Mouse (Mus musculus) limb, embryonic 15.5 days (tissue): ENCODE data around the gene Kat2a. TPM values are rescaled to one million over a fixed set of nuclear protein-coding genes. Genes with fewer than 3 reads are reported as not detected.

Source experiments
- ATAC-seq: fragments of 200-750 bp; cut with Nextera tagmentation; 2 replicates; pipeline ENCODE4 v1.8.0; 2017; ENCODE audit warnings: low read depth, moderate TSS enrichment; ENCODE audit not compliant: insufficient number of reproducible peaks, low FRiP score, low TSS enrichment
- H3K27ac ChIP-seq: fragments of 300-500 bp; sonication (generic); 2 replicates; pipeline ENCODE4 v1.5.1; 2015; ENCODE audit warnings: moderate library complexity, mild to moderate bottlenecking, inconsistent platforms
- H3K27me3 ChIP-seq: fragments of 300-500 bp; sonication (generic); 2 replicates; pipeline ENCODE4 v1.6.1; 2015; ENCODE audit warnings: inconsistent platforms
- H3K36me3 ChIP-seq: fragments of 300-500 bp; sonication (generic); 2 replicates; pipeline ENCODE4 v1.6.1; 2015; ENCODE audit warnings: inconsistent platforms
- H3K4me1 ChIP-seq: fragments of 300-500 bp; sonication (generic); 2 replicates; pipeline ENCODE4 v1.6.1; 2015; ENCODE audit warnings: inconsistent platforms
- H3K4me2 ChIP-seq: fragments of 300-500 bp; sonication (generic); 2 replicates; pipeline ENCODE4 v1.6.1; 2015; ENCODE audit warnings: mild to moderate bottlenecking, inconsistent platforms
- H3K4me3 ChIP-seq: fragments of 300-500 bp; sonication (generic); 2 replicates; pipeline ENCODE4 v1.5.1; 2015; ENCODE audit warnings: mild to moderate bottlenecking, inconsistent platforms
- H3K9ac ChIP-seq: fragments of 300-500 bp; sonication (generic); 2 replicates; pipeline ENCODE4 v1.6.1; 2015; ENCODE audit warnings: inconsistent platforms
- H3K9me3 ChIP-seq: fragments of 300-500 bp; sonication (generic); 2 replicates; pipeline ENCODE4 v1.6.1; 2016; ENCODE audit warnings: inconsistent platforms
- WGBS: fragments of 180-500 bp; shearing (Covaris S2); methylation state at CpG from one replicate; pipeline ENCODE4 v1.1.7; 2015; 5-methylcytosine and 5-hydroxymethylcytosine counted together
- polyA plus RNA-seq: library from polyadenylated mRNA; unstranded; fragments of >200 nt; fragmentation: Nextera tagmentation; extraction: Ambion mirVana; gene quantifications from 2 replicates; pipeline ENCODE4 v1.2.1, GENCODE M21; 2015

Kat2a gene
- polyA plus RNA-seq, 1 experiment from 2014 or later, result 48.2 TPM

DNA sequence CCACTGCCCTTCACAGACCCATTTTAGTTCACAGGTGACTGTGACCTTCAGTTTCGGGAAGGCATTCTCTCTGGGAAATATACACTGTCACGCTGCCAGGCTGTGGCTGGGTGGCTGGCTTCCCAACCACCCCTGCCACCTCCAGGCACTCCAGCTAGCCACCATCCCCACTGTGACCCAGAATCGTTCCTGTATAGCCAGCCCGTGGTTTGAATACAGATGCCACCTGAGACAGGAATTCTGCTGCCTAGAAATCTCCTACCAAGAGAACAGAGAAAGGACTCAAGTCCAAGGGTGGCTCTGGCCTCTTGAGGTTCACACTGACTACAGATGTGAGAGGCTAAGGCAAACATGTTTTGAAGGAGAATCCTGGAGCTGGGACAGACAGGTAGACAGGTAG, 6.6 kb upstream of the Kat2a start:
- ATAC-seq, result no peak
- Histone ChIP-seq H3K4me2 (no peak overlapping the region), H3K27ac (no peak overlapping the region), H3K4me1 (peaks cover 38% of the 10 kb centered on the region), H3K9ac (no peak overlapping the region), H3K4me3 (no peak overlapping the region), H3K27me3 (no peaks in the 10 kb centered on the region), H3K36me3 (peaks cover 52% of the 10 kb centered on the region), H3K9me3 (no peaks in the 10 kb centered on the region)
- WGBS, result 88% methylated on average over 4 of the region's 4 CpGs

DNA sequence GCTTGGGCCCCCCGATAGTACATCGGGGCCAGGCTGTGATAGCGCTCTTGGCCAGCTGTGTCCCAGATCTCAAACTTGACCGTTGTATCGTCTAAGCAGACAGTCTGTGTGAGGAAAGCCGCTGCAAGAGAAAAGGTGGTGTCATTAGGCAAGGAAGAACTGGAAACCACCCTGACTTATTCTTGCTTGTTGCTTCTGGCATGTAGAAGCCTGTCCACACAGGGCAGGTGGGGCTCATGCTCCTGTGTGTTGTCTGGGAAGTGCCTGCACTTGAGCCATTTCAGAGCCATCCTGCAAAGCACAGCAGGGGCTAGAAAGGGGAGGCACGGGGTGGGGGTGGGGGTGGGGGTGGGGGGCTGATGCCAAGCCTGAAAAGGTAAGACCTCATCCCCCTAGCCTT, 6.2 kb upstream of the Kat2a start:
- Histone ChIP-seq H3K36me3 (peaks cover 52% of the 10 kb centered on the region), H3K4me3 (no peak overlapping the region), H3K4me2 (no peak overlapping the region), H3K27me3 (no peaks in the 10 kb centered on the region), H3K4me1 (peaks cover 42% of the 10 kb centered on the region), H3K9me3 (no peaks in the 10 kb centered on the region), H3K27ac (no peak overlapping the region), H3K9ac (no peak overlapping the region)
- 81% methylated on average over 7 of the region's 7 CpGs for WGBS
- ATAC-seq, result no peak

- peaks cover 52% of the 10 kb centered on the region for H3K36me3 ChIP-seq
Measured at GRCm38 (mm10) chr11:100716649-100717048, 4.4 kb upstream of the Kat2a start.

DNA sequence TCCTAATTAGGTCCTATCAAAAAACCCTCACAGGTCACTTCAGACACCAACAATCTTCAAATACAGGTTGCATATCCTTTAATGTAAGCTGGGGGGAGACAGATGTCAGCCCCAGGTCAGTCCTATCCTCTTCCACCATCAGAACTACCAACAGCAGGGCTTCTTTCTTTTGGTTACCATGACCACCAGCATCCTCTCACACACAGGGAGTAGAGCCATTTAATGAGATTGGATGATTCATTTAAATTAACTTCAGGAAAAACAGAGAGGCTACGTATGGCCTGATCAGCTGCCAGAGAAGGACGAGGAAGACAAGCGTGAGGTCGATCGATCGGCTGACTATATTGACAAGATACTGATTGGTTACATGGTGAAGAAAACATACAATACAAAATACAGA, 2.7 kb upstream of the Kat2a start:
- Histone ChIP-seq H3K4me1 (peaks cover 38% of the 10 kb centered on the region), H3K4me2 (no peak overlapping the region), H3K27ac (no peak overlapping the region), H3K9me3 (no peaks in the 10 kb centered on the region), H3K36me3 (peaks cover 56% of the 10 kb centered on the region), H3K4me3 (no peak overlapping the region), H3K9ac (no peak overlapping the region), H3K27me3 (no peaks in the 10 kb centered on the region)
- no peak for ATAC-seq
- WGBS, result 88% methylated on average over 6 of the region's 6 CpGs

More at GRCm38 (mm10) chr11:100716649-100717048, 4.4 kb upstream of the Kat2a start:
- ATAC-seq, result no peak
- H3K27me3 ChIP-seq, result no peaks in the 10 kb centered on the region
- H3K4me3 ChIP-seq, result no peak overlapping the region
- no peak overlapping the region for H3K27ac ChIP-seq
- H3K4me2 ChIP-seq, result no peak overlapping the region
- H3K9me3 ChIP-seq, result no peaks in the 10 kb centered on the region
- peaks cover 44% of the 10 kb centered on the region for H3K4me1 ChIP-seq
- H3K9ac ChIP-seq, result no peak overlapping the region
- WGBS, result 86% methylated on average over 3 of the region's 3 CpGs

DNA sequence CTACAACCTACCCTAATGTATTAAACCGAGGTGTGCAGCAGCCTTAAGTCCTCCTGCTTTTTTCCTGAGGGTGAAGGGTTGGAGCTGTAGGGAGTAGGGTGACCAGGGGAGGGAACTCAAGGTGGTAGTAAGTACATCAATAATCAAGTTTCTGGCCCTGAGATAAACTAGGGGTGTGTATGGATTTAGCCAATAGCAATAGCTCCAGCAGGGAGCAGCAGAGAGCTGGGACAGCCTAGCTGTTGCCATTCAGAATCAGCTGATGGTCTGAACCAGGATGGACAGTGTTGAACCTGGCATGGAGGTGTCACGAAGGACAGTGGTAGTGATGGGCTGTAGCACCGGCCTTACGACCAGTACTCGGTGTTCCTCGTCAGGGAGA, 2.3 kb upstream of the Kat2a start:
- Histone ChIP-seq H3K4me1 (peaks cover 34% of the 10 kb centered on the region), H3K4me3 (no peak overlapping the region), H3K27me3 (no peaks in the 10 kb centered on the region), H3K4me2 (peak overlapping the region; percentile 54; the same call in 1 of the 2 replicates), H3K9ac (peak overlapping the region; percentile 7; the same call in 1 of the 2 replicates), H3K9me3 (no peaks in the 10 kb centered on the region), H3K36me3 (peaks cover 57% of the 10 kb centered on the region), H3K27ac (peak overlapping the region; percentile 63)
- 47% methylated on average over 6 of the region's 6 CpGs for WGBS
- ATAC-seq, result no peak

DNA sequence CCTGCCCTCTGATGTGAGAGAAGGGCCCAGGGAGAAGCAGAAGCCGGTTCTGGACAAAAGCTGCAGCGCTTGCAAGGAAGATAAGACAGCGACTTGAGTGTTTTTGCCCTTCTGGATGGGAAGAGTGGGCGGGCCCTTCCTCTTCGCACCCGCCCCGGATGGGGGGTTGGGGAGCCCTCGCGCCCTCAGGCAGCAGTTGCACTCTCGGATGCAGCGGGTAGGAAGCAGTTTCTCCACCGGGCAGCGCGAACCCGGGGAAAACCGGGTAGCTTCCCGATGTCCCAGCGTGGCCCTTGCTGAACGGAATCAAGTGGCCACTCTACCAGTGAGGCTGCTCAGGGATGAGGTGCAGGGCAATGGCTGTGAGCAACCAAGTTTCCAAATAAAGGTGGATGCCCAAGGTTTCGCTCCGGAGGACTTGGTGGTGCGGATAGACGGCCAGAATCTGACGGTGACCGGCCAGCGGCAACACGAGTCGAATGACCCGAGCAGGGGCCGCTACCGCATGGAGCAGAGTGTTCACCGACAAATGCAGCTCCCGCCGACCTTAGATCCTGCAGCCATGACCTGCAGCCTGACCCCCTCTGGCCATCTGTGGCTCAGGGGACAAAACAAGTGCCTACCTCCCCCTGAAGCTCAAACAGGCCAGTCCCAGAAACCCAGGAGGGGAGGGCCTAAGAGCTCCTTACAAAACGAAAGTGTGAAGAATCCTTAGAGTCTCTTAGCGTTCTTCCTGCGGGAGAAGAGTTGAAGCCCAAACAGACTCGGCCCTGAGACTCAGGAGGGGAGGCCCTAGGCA, 1.7 kb upstream of the Kat2a start, which contains the start of gene Hspb9:
TSS of gene Hspb9 (plus strand) at position 116 of the 799 bp plus-strand sequence.
- Histone ChIP-seq H3K4me2 (peak within 1 kb of the TSS; percentile 54), H3K27me3 (no peaks in the 10 kb centered on the region), H3K27ac (peak within 1 kb of the TSS; percentile 63), H3K4me1 (peaks cover 31% of the 10 kb centered on the region), H3K9ac (peak within 1 kb of the TSS; percentile 7; the same call in 1 of the 2 replicates), H3K36me3 (peaks cover 57% of the 10 kb centered on the region), H3K4me3 (peak within 1 kb of the TSS; percentile 27), H3K9me3 (no peaks in the 10 kb centered on the region)
- 9% methylated on average over 38 of the region's 38 CpGs for WGBS
- no peak for ATAC-seq

DNA sequence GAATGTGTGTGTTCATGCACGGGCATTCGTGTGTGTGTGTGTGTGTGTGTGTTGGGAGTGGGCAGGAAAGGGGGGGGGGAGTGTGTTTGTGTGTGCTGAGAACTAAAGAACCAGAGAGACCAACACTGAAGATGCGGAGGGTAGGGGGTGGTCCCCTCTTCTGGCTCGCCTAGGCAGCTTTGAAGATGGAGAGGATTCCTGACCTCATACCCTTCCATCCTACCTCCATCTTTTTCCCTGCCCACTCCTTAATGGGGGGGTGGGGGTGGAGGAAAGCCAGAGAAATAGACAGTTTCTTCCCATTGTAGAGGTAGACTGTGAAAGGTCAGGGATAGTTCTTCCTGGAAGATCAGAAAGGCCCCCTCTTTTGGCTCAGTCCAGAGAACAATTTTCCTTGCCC, 909 bp upstream of the Kat2a start:
- H3K4me1 ChIP-seq, result peaks cover 31% of the 10 kb centered on the region
- no peak overlapping the region for H3K9ac ChIP-seq
- no peak overlapping the region; the same call in 1 of the 2 replicates for H3K27ac ChIP-seq
- 0 out of 2 replicates have a peak overlapping the region, but pooled peaks have one; percentile 27 for H3K4me3 ChIP-seq
- no peaks in the 10 kb centered on the region for H3K9me3 ChIP-seq
- no peak for ATAC-seq
- no peaks in the 10 kb centered on the region for H3K27me3 ChIP-seq
- 70% methylated on average over 4 of the region's 4 CpGs for WGBS
- H3K36me3 ChIP-seq, result peaks cover 57% of the 10 kb centered on the region
- peak overlapping the region; percentile 54 for H3K4me2 ChIP-seq

DNA sequence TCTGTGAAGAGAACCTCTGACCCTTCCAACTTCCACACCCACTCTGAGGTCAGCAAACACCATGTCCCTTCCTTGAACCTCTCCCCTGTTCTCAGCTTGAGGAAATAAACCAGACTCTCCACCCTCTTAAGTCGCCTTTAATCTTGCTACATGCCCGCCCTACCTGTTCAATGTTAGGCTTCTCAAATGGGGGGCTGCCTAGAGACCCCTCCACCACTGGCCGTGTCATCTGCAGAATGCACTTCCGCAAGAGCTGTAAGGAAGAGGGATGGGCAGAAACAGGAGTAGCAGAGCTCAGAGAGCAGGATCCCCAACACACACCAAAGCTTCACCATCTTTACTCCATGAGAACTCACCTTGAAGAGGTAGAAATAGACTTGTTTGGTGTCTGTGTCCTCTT, 1.3 kb downstream of the Kat2a start:
- Histone ChIP-seq H3K27me3 (no peaks in the 10 kb centered on the region), H3K4me2 (peak overlapping the region; percentile 79; the same call in 1 of the 2 replicates), H3K27ac (no peak overlapping the region), H3K9me3 (no peaks in the 10 kb centered on the region), H3K9ac (no peak overlapping the region), H3K36me3 (peaks cover 59% of the 10 kb centered on the region), H3K4me3 (no peak overlapping the region), H3K4me1 (peaks cover 31% of the 10 kb centered on the region)
- no peak for ATAC-seq
- WGBS, result 77% methylated on average over 4 of the region's 4 CpGs

- ATAC-seq, result no peak
- no peak overlapping the region for H3K4me3 ChIP-seq
- H3K9me3 ChIP-seq, result no peaks in the 10 kb centered on the region
- no peak overlapping the region for H3K27ac ChIP-seq
- peaks cover 31% of the 10 kb centered on the region for H3K4me1 ChIP-seq
- no peak overlapping the region for H3K4me2 ChIP-seq
- H3K27me3 ChIP-seq, result no peaks in the 10 kb centered on the region
- peaks cover 59% of the 10 kb centered on the region for H3K36me3 ChIP-seq
- no peak overlapping the region for H3K9ac ChIP-seq
- 91% methylated on average over 15 of the region's 15 CpGs for WGBS
Measured at GRCm38 (mm10) chr11:100710528-100710927, 1.7 kb downstream of the Kat2a start.

DNA sequence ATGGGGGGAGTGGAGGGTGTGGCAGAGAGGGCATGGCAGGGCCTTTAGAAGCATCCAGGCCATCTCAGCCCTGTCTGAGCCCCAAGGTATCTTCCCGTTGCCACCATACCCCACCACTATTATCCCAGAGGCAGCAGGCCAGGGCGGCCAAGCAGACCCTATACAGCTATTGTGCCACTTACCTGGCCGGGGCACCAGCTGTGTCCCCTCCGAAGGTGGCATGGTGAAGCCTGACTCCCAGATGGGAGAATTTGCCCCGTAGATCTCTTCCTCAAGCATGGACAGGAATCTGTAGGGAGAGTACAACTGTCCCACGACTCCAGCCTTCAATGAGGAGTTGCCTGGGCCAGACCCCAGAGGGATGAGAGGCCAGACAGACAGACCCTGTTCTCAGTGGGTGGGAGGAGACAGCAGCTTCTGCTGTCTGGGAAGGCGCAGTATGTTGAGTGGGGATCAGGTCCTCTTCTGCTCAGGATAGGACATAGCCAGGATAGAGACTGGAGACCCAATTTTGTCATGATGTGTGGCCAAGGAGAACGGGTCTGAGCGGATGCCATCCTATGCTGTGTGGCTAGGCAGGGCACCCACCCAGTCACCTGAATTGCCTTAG, 3.0 kb downstream of the Kat2a start:
- Histone ChIP-seq H3K9me3 (no peaks in the 10 kb centered on the region), H3K27ac (no peak overlapping the region), H3K4me2 (no peak overlapping the region), H3K4me3 (no peak overlapping the region), H3K36me3 (peaks cover 64% of the 10 kb centered on the region), H3K27me3 (no peaks in the 10 kb centered on the region), H3K4me1 (peaks cover 29% of the 10 kb centered on the region), H3K9ac (no peak overlapping the region)
- WGBS, result 97% methylated on average over 9 of the region's 9 CpGs
- no peak for ATAC-seq

GRCm38 (mm10) chr11:100705095-100705747, 7.0 kb downstream of the Kat2a start:
- Histone ChIP-seq H3K36me3 (peaks cover 60% of the 10 kb centered on the region), H3K4me2 (no peak overlapping the region), H3K4me1 (peaks cover 26% of the 10 kb centered on the region), H3K27me3 (no peaks in the 10 kb centered on the region), H3K9ac (no peak overlapping the region), H3K4me3 (no peak overlapping the region), H3K9me3 (no peaks in the 10 kb centered on the region), H3K27ac (no peak overlapping the region)
- 89% methylated on average over 23 of the region's 23 CpGs for WGBS
- no peak for ATAC-seq
